Mouse (Mus musculus): ENCODE data around the gene Spata45. TPM values are rescaled to one million over a fixed set of nuclear protein-coding genes. Genes with fewer than 3 reads are reported as not detected.

The Spata45 gene
- total RNA-seq, 2 experiments from 2014 or later: not detected

DNA sequence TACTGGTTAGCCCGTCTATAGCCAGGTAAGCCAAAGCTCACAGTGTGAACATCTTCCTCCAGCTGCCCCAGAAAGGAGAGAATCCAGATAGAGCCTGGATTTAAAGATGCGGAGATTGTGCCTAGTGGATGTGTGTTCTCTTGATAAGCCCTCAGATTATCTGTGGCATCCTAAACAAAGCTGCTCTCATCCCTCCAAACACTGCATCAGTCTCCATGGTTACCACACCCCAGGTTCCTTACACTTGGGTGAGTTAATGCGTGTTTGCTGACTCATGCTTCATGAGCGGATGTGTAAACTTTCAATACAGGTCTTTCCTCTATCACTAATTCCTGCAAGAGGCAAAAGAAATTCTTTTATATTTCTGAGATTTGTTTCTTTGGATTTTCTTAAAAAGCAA lies 790 bp upstream of the Spata45 start:
- no peak for ATAC-seq (replicated peaks; ENCODE audit: low FRiP score, poor library complexity, severe bottlenecking)

DNA sequence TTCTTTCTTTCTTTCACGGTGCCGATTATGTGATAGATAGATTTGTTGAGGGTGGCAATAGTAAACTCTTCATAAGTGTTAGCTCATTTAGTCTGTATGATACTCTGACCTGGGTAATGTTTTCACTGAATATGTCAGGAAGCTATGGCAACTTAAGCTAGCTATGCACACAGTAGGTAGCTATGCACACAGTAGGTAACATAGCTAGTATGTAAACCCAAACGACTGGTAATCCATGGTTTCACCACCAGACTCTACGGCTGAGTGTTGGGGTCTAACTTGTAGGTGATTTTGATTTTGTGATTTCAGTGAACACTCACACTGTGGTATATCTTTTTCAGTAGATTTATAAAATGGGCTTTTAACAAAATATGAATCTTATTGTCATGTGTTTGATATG lies 1.6 kb downstream of the Spata45 start:
- no peak for ATAC-seq (replicated peaks; ENCODE audit: low FRiP score, poor library complexity, severe bottlenecking)

DNA sequence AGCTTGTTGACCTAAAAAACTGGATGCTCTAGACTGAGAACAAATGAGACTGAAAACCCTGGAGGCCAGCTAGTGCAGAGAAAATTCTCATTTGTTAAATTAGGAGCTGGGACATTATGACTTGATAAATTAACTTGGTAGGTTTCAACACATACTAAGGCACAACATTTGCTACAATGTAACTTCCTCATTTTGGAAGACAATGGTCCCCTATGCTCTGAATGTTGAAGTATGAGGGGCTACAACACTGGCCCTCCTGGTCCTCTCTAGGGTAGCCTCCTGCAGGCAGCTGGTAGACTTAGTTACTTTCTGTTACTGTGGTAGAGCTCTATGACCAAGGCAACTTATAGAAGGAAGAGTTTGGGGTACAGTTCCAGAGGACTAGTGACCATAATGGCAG lies 4.9 kb downstream of the Spata45 start:
- no peak for ATAC-seq (replicated peaks; ENCODE audit: low FRiP score, poor library complexity, severe bottlenecking)

- ATAC-seq (replicated peaks; ENCODE audit: low FRiP score, poor library complexity, severe bottlenecking): 0 out of 2 replicates have a peak, but pooled peaks have one; percentile 44
These were observed 5.7 kb downstream of the Spata45 start for GRCm38 (mm10) chr1:191042106-191042505.

- ATAC-seq (replicated peaks; ENCODE audit: low FRiP score, poor library complexity, severe bottlenecking): no peak
These were observed 6.2 kb downstream of the Spata45 start for GRCm38 (mm10) chr1:191042688-191043087.

GRCm38 (mm10) chr1:191045264-191045663 lies 8.8 kb downstream of the Spata45 start:
- ATAC-seq (replicated peaks; ENCODE audit: low FRiP score, poor library complexity, severe bottlenecking): no peak

- ATAC-seq (replicated peaks; ENCODE audit: low FRiP score, poor library complexity, severe bottlenecking): no peak
These were observed 9.9 kb downstream of the Spata45 start for GRCm38 (mm10) chr1:191046231-191046824.

GRCm38 (mm10) chr1:191053555-191053954 lies 17.1 kb downstream of the Spata45 start:
- no peak for ATAC-seq (replicated peaks; ENCODE audit: low FRiP score, poor library complexity, severe bottlenecking)

GRCm38 (mm10) chr1:191054870-191055532 lies 18.6 kb downstream of the Spata45 start:
- ATAC-seq (replicated peaks; ENCODE audit: low FRiP score, poor library complexity, severe bottlenecking): 0 out of 2 replicates have a peak, but pooled peaks have one; percentile 49

DNA sequence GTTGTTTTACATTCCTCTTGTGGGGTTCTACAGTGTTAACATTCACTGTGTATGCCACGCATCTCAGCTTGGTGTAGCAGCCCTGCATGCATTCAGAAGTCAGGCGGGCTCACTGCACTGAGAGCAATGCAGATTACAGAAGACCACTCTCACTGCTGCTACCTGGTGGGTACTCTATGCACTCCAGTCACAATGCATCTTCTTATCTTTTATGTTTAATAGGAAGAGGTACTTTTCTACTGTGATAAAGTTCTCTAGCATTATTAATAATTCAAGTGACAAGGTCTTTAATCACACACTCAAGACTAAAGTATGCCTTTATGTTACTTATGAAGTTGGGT lies 19.1 kb downstream of the Spata45 start:
- 0 out of 2 replicates have a peak, but pooled peaks have one; percentile 31 for ATAC-seq (replicated peaks; ENCODE audit: low FRiP score, poor library complexity, severe bottlenecking)

- ATAC-seq (replicated peaks; ENCODE audit: low FRiP score, poor library complexity, severe bottlenecking): no peak
These were observed 21.0 kb downstream of the Spata45 start for GRCm38 (mm10) chr1:191057461-191057860.

DNA sequence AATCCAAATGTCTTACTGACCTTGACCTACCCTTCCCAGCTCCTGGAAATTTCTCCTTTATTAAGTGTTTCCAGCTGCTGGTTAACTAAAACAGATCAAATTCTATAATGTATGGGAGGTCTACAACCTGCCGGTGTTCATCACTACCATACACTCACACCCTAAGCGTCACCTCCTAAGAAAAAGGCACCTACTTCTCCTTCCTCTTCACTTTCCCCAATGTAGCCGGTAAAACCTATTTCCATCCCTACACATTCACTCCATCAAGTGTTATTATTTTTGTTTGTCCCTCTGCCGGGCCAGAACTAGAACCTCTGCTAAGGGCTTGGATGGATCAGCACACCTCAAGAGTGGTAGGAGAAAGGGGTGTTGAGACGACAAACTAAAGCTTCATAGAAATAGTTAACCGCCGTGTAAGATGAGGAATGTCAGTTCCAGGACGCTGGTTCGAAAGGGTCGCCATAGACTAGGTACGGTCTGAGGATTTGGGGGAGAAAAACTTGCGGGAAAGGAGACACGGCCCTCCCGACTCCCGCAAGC lies 25.9 kb downstream of the Spata45 start:
- peak; percentile 54 for ATAC-seq (replicated peaks; ENCODE audit: low FRiP score, poor library complexity, severe bottlenecking)

GRCm38 (mm10) chr1:191062781-191063485 lies 26.5 kb downstream of the Spata45 start, which contains the start of the genes Tatdn3 and Nsl1:
Tatdn3 (minus strand) TSS chr1:191062932.
Nsl1 (plus strand) TSS chr1:191063012.
- ATAC-seq (replicated peaks; ENCODE audit: low FRiP score, poor library complexity, severe bottlenecking): peak; percentile 95

DNA sequence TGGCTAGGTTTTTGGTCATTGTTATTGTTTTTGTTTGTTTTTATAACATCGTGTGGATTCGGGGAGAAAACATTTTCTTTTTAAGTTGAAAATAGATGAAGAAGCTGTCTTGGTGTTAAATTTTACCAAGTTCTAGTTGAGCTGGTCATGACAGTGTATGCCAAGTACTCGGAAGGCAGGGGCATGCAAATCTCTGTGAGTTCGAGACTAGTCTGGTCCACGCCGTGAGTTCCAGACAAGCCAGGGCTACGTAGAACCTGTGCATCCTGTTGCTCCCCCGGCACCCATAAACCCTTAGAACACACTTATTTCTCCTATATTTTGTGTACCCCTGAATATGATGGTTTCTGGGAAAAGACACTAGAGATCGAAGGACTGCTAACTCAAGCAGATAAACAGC lies 27.3 kb downstream of the Spata45 start:
- no peak for ATAC-seq (replicated peaks; ENCODE audit: low FRiP score, poor library complexity, severe bottlenecking)

DNA sequence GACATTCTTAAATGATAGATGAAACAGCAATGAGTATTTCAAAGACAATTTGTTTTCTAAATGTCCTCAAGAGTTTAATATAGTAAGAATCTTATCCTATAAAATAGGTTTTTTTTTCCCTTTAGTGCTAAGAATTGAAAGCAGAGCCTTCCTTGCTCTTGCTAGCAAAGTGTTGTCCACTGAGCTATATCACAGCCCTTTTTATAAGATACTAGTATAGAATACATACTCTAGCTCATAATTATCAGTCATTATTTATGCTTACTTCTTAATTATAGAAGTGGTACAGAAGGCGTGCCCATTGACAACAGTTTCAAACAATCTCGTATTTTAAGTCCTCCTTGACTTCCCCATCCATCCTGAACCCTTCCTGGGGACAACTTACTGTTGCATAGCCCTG lies 28.1 kb downstream of the Spata45 start:
- ATAC-seq (replicated peaks; ENCODE audit: low FRiP score, poor library complexity, severe bottlenecking): no peak

GRCm38 (mm10) chr1:191065188-191065587 lies 28.7 kb downstream of the Spata45 start:
- ATAC-seq (replicated peaks; ENCODE audit: low FRiP score, poor library complexity, severe bottlenecking): no peak

DNA sequence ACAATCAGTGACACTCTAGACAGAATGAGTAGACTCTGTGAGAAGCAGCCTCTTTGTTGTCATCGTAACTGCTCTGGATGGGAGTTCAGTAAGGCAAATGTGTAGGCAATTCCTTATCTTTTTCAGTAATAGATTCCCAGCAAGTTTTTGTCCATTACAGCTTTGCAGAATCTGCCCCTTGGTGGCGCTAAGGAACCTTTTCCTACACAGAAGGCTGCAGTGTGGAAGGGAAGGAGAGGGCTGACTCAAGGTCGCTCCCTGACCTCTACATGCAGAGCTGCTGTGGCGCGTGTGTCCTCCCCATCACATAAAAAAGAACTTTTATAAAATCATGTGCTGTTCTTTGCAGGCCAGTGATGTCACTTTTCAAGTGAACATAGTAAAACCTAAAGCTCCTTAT lies 31.9 kb downstream of the Spata45 start:
- ATAC-seq (replicated peaks; ENCODE audit: low FRiP score, poor library complexity, severe bottlenecking): no peak

GRCm38 (mm10) chr1:191070259-191070658 lies 33.8 kb downstream of the Spata45 start:
- no peak for ATAC-seq (replicated peaks; ENCODE audit: low FRiP score, poor library complexity, severe bottlenecking)

DNA sequence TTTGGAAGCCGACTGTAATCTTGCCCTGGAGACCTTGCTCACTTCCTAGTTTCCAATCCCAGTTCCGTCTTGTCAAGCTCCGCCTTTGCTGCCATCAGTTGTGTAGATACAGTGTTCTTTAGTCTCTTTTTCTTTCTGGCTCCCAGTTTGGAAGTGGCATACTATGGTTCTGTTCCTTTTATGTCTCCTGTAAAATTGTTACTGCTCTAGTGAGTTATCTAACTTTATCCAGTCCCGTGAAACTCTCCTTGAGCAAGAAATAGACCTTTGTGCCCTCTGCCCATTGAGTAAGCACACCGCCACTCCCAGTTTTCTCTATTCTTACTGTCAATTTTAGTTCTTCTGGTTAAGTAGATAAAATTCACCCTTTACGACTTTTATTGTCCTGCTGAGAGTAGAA lies 35.2 kb downstream of the Spata45 start:
- ATAC-seq (replicated peaks; ENCODE audit: low FRiP score, poor library complexity, severe bottlenecking): no peak

- no peak for ATAC-seq (replicated peaks; ENCODE audit: low FRiP score, poor library complexity, severe bottlenecking)
These were observed 36.0 kb downstream of the Spata45 start for GRCm38 (mm10) chr1:191072329-191072913.

All from erythroblast, adult 5-6 weeks (primary cell).